Mouse (Mus musculus): ENCODE measurements around the gene Rinl. TPM values are rescaled to one million over a fixed set of nuclear protein-coding genes. Genes with fewer than 3 reads are reported as not detected.

Rinl gene
- polyA plus RNA-seq, 1 experiment: 0.12 TPM

- Histone ChIP-seq H3K27me3 (ENCODE audit: control insufficient read depth, insufficient read depth, insufficient read length) (no peaks in the 10 kb centered on the region), H3K36me3 (ENCODE audit: control insufficient read depth, insufficient read depth) (no peaks in the 10 kb centered on the region), H3K79me2 (ENCODE audit: control insufficient read depth, insufficient read depth) (no peaks in the 10 kb centered on the region), H3ac (ENCODE audit: control insufficient read depth, insufficient read length) (no peak overlapping the region), H3K4me2 (ENCODE audit: low read depth) (no peak overlapping the region), H3K4me3 (no peak overlapping the region)
- TF ChIP-seq REST (IDR thresholded peaks at IDR 0.05; ENCODE audit: insufficient read depth, insufficient read length): no peak
- TF ChIP-seq TCF12 (IDR thresholded peaks at IDR 0.05; ENCODE audit: insufficient read depth, poor library complexity, severe bottlenecking): no peak
- no peak for TF ChIP-seq MYOD1 (IDR thresholded peaks at IDR 0.05; ENCODE audit: control insufficient read depth in 1 of 3, insufficient read length in 2 of 3, low read depth in 2 of 3)
- no peak for TF ChIP-seq POLR2AphosphoS2 (IDR thresholded peaks at IDR 0.05; ENCODE audit: insufficient read length, low read depth)
Observed at GRCm38 (mm10) chr7:28831411-28832125, 42.8 kb downstream of the Rinl start.

GRCm38 (mm10) chr7:28832137-28832536 lies 43.4 kb downstream of the Rinl start:
- Histone ChIP-seq H3K79me2 (ENCODE audit: control insufficient read depth, insufficient read depth) (no peaks in the 10 kb centered on the region), H3K36me3 (ENCODE audit: control insufficient read depth, insufficient read depth) (no peaks in the 10 kb centered on the region), H3ac (ENCODE audit: control insufficient read depth, insufficient read length) (no peak overlapping the region), H3K4me3 (no peak overlapping the region), H3K27me3 (ENCODE audit: control insufficient read depth, insufficient read depth, insufficient read length) (no peaks in the 10 kb centered on the region), H3K4me2 (ENCODE audit: low read depth) (no peak overlapping the region)
- TF ChIP-seq POLR2AphosphoS2 (IDR thresholded peaks at IDR 0.05; ENCODE audit: insufficient read length, low read depth) (no peak), MAX (IDR thresholded peaks at IDR 0.05; ENCODE audit: low read depth) (no peak), REST (IDR thresholded peaks at IDR 0.05; ENCODE audit: insufficient read depth, insufficient read length) (no peak), E2F4 (IDR thresholded peaks at IDR 0.05; ENCODE audit: insufficient read depth) (no peak), CEBPB (IDR thresholded peaks at IDR 0.05; ENCODE audit: insufficient read depth, poor library complexity, severe bottlenecking) (no peak), USF1 (IDR thresholded peaks at IDR 0.05; ENCODE audit: low read depth) (no peak), TCF3 (IDR thresholded peaks at IDR 0.05; ENCODE audit: insufficient read length, low read depth) (no peak), MYOG (IDR thresholded peaks at IDR 0.05; ENCODE audit: control insufficient read depth in 1 of 3, insufficient read depth in 1 of 3, insufficient read length in 2 of 3, low read depth in 2 of 3) (no peak), POLR2A (IDR thresholded peaks at IDR 0.05; ENCODE audit: insufficient read length, low read depth) (no peak), MYOD1 (IDR thresholded peaks at IDR 0.05; ENCODE audit: control insufficient read depth in 1 of 3, insufficient read length in 2 of 3, low read depth in 2 of 3) (no peak), TCF12 (IDR thresholded peaks at IDR 0.05; ENCODE audit: insufficient read depth, poor library complexity, severe bottlenecking) (no peak), SRF (IDR thresholded peaks at IDR 0.05; ENCODE audit: control insufficient read depth, insufficient read length, low read depth) (no peak)

- Histone ChIP-seq H3K4me2 (ENCODE audit: low read depth) (no peak within 1 kb of the TSS), H3K4me3 (no peak within 1 kb of the TSS), H3K27me3 (ENCODE audit: control insufficient read depth, insufficient read depth, insufficient read length) (no peaks in the 10 kb centered on the region), H3K79me2 (ENCODE audit: control insufficient read depth, insufficient read depth) (no peaks in the 10 kb centered on the region), H3K36me3 (ENCODE audit: control insufficient read depth, insufficient read depth) (no peaks in the 10 kb centered on the region), H3ac (ENCODE audit: control insufficient read depth, insufficient read length) (no peak within 1 kb of the TSS)
- no peak for TF ChIP-seq CEBPB (IDR thresholded peaks at IDR 0.05; ENCODE audit: insufficient read depth, poor library complexity, severe bottlenecking)
- peak in 2 of 3 experiments; percentile 67 to 87 for TF ChIP-seq MYOG (IDR thresholded peaks at IDR 0.05; ENCODE audit: control insufficient read depth in 1 of 3, insufficient read depth in 1 of 3, insufficient read length in 2 of 3, low read depth in 2 of 3)
- no peak for TF ChIP-seq E2F4 (IDR thresholded peaks at IDR 0.05; ENCODE audit: insufficient read depth)
- TF ChIP-seq TCF12 (IDR thresholded peaks at IDR 0.05; ENCODE audit: insufficient read depth, poor library complexity, severe bottlenecking): no peak
- peak; percentile 52 for TF ChIP-seq POLR2AphosphoS2 (IDR thresholded peaks at IDR 0.05; ENCODE audit: insufficient read length, low read depth)
- no peak for TF ChIP-seq TCF3 (IDR thresholded peaks at IDR 0.05; ENCODE audit: insufficient read length, low read depth)
- TF ChIP-seq MYOD1 (IDR thresholded peaks at IDR 0.05; ENCODE audit: control insufficient read depth in 1 of 3, insufficient read length in 2 of 3, low read depth in 2 of 3): peak in 2 of 3 experiments; percentile 50 to 77
- TF ChIP-seq MAX (IDR thresholded peaks at IDR 0.05; ENCODE audit: low read depth): no peak
- TF ChIP-seq POLR2A (IDR thresholded peaks at IDR 0.05; ENCODE audit: insufficient read length, low read depth): no peak
- TF ChIP-seq USF1 (IDR thresholded peaks at IDR 0.05; ENCODE audit: low read depth): no peak
- no peak for TF ChIP-seq REST (IDR thresholded peaks at IDR 0.05; ENCODE audit: insufficient read depth, insufficient read length)
- no peak for TF ChIP-seq SRF (IDR thresholded peaks at IDR 0.05; ENCODE audit: control insufficient read depth, insufficient read length, low read depth)
Observed at GRCm38 (mm10) chr7:28833723-28834347, 45.1 kb downstream of the Rinl start, which contains the start of gene Lgals4. Gene Lgals4 (plus strand): TSS chr7:28833854.

- no peaks in the 10 kb centered on the region for H3K79me2 ChIP-seq (ENCODE audit: control insufficient read depth, insufficient read depth)
- no peak for TF ChIP-seq REST (IDR thresholded peaks at IDR 0.05; ENCODE audit: insufficient read depth, insufficient read length)
- TF ChIP-seq POLR2A (IDR thresholded peaks at IDR 0.05; ENCODE audit: insufficient read length, low read depth): no peak
- no peak for TF ChIP-seq MAX (IDR thresholded peaks at IDR 0.05; ENCODE audit: low read depth)
- no peak for TF ChIP-seq SRF (IDR thresholded peaks at IDR 0.05; ENCODE audit: control insufficient read depth, insufficient read length, low read depth)
- TF ChIP-seq TCF3 (IDR thresholded peaks at IDR 0.05; ENCODE audit: insufficient read length, low read depth): no peak
- TF ChIP-seq TCF12 (IDR thresholded peaks at IDR 0.05; ENCODE audit: insufficient read depth, poor library complexity, severe bottlenecking): no peak
- no peak for TF ChIP-seq E2F4 (IDR thresholded peaks at IDR 0.05; ENCODE audit: insufficient read depth)
- no peak for TF ChIP-seq MYOG (IDR thresholded peaks at IDR 0.05; ENCODE audit: control insufficient read depth in 1 of 3, insufficient read depth in 1 of 3, insufficient read length in 2 of 3, low read depth in 2 of 3)
- no peak for TF ChIP-seq MYOD1 (IDR thresholded peaks at IDR 0.05; ENCODE audit: control insufficient read depth in 1 of 3, insufficient read length in 2 of 3, low read depth in 2 of 3)
- no peak for TF ChIP-seq CEBPB (IDR thresholded peaks at IDR 0.05; ENCODE audit: insufficient read depth, poor library complexity, severe bottlenecking)
- TF ChIP-seq USF1 (IDR thresholded peaks at IDR 0.05; ENCODE audit: low read depth): no peak
- no peak for TF ChIP-seq POLR2AphosphoS2 (IDR thresholded peaks at IDR 0.05; ENCODE audit: insufficient read length, low read depth)
- H3K27me3 ChIP-seq (ENCODE audit: control insufficient read depth, insufficient read depth, insufficient read length): no peaks in the 10 kb centered on the region
- H3ac ChIP-seq (ENCODE audit: control insufficient read depth, insufficient read length): no peak overlapping the region
- H3K4me3 ChIP-seq: no peak overlapping the region
- no peak overlapping the region for H3K4me2 ChIP-seq (ENCODE audit: low read depth)
- no peaks in the 10 kb centered on the region for H3K36me3 ChIP-seq (ENCODE audit: control insufficient read depth, insufficient read depth)
Observed at GRCm38 (mm10) chr7:28836936-28837335, 48.2 kb downstream of the Rinl start.
